Mouse (Mus musculus) kidney, embryonic 14.5 days (tissue): ENCODE data around the gene Erf. TPM values are rescaled to one million over a fixed set of nuclear protein-coding genes. Genes with fewer than 3 reads are reported as not detected.

Experiments
- ATAC-seq: fragments of 200-750 bp; cut with Nextera tagmentation; 2 replicates; pipeline ENCODE4 v1.8.0; 2017; ENCODE audit warnings: moderate number of reproducible peaks, mild to moderate bottlenecking, moderate TSS enrichment, moderate library complexity; ENCODE audit not compliant: low FRiP score, low TSS enrichment
- H3K27ac ChIP-seq: fragments of 300-500 bp; sonication (generic); 2 replicates; pipeline ENCODE4 v1.5.1; 2014; ENCODE audit warnings: low read depth, mild to moderate bottlenecking, low read length, moderate library complexity, mixed read lengths
- H3K27me3 ChIP-seq: fragments of 300-500 bp; sonication (generic); 2 replicates; pipeline ENCODE4 v1.6.1; 2014; ENCODE audit warnings: mild to moderate bottlenecking, low read length; ENCODE audit not compliant: control insufficient read depth, insufficient read depth
- H3K36me3 ChIP-seq: fragments of 300-500 bp; sonication (generic); 2 replicates; pipeline ENCODE4 v1.6.1; 2014; ENCODE audit warnings: low read length, mixed read lengths; ENCODE audit not compliant: control insufficient read depth, insufficient read depth
- H3K4me1 ChIP-seq: fragments of 300-500 bp; sonication (generic); 2 replicates; pipeline ENCODE4 v1.6.1; 2014; ENCODE audit warnings: low read length, mixed read lengths; ENCODE audit not compliant: control insufficient read depth, insufficient read depth
- H3K4me2 ChIP-seq: fragments of 300-500 bp; sonication (generic); replicated peaks from 2 replicates; pipeline ENCODE4 v1.6.1; 2014; ENCODE audit warnings: low read depth, mild to moderate bottlenecking, low read length
- H3K4me3 ChIP-seq: fragments of 300-500 bp; sonication (generic); 2 replicates; pipeline ENCODE4 v1.5.1; 2014; ENCODE audit warnings: mild to moderate bottlenecking, low read length
- H3K9ac ChIP-seq: fragments of 300-500 bp; sonication (generic); 2 replicates; pipeline ENCODE4 v1.6.1; 2014; ENCODE audit warnings: low read depth, mild to moderate bottlenecking, low read length, moderate library complexity
- H3K9me3 ChIP-seq: fragments of 300-500 bp; sonication (generic); 2 replicates; pipeline ENCODE4 v1.6.1; 2016; ENCODE audit warnings: low read length; ENCODE audit not compliant: control insufficient read depth
- WGBS: fragments of 180-500 bp; shearing (Covaris S2); extraction: QIAGEN DNeasy Blood & Tissue Kit; methylation state at CpG from one replicate; pipeline ENCODE4 v1.1.7; 2014; 5-methylcytosine and 5-hydroxymethylcytosine counted together
- polyA plus RNA-seq: library from polyadenylated mRNA; unstranded; fragments of >200 nt; fragmentation: Nextera tagmentation; extraction: Ambion mirVana; gene quantifications from 2 replicates; pipeline ENCODE4 v1.2.1, GENCODE M21; 2014

Erf gene
- polyA plus RNA-seq, 1 experiment from 2014 or later: 28.8 TPM

- no peaks in the 10 kb centered on the region for H3K27me3 ChIP-seq
- peaks cover 38% of the 10 kb centered on the region for H3K4me1 ChIP-seq
- peak overlapping the region; percentile 93 for H3K4me2 ChIP-seq
- no peaks in the 10 kb centered on the region for H3K9me3 ChIP-seq
- WGBS: 89% methylated on average over 4 of the region's 4 CpGs
- no peak overlapping the region; the same call in 1 of the 2 replicates for H3K4me3 ChIP-seq
- H3K27ac ChIP-seq: peak overlapping the region; percentile 98; the same call in 1 of the 2 replicates
- peaks cover 13% of the 10 kb centered on the region for H3K36me3 ChIP-seq
- peak overlapping the region; percentile 77; the same call in 1 of the 2 replicates for H3K9ac ChIP-seq
- ATAC-seq: no peak
Observed at GRCm38 (mm10) chr7:25277405-25277804, 26.8 kb upstream of the Erf start.

- no peak overlapping the region for H3K9ac ChIP-seq
- ATAC-seq: no peak
- no peak overlapping the region for H3K4me2 ChIP-seq
- H3K4me3 ChIP-seq: no peak overlapping the region
- peaks cover 29% of the 10 kb centered on the region for H3K36me3 ChIP-seq
- H3K4me1 ChIP-seq: peaks cover 30% of the 10 kb centered on the region
- 50% methylated on average over 9 of the region's 9 CpGs for WGBS
- no peaks in the 10 kb centered on the region for H3K9me3 ChIP-seq
- no peak overlapping the region for H3K27ac ChIP-seq
- no peaks in the 10 kb centered on the region for H3K27me3 ChIP-seq
Observed at GRCm38 (mm10) chr7:25275555-25276298, 25.2 kb upstream of the Erf start.

GRCm38 (mm10) chr7:25274996-25275395, 24.4 kb upstream of the Erf start:
- no peak overlapping the region for H3K9ac ChIP-seq

GRCm38 (mm10) chr7:25274571-25274970, 24.0 kb upstream of the Erf start:
- Histone ChIP-seq H3K4me2 (no peak overlapping the region), H3K36me3 (peaks cover 29% of the 10 kb centered on the region), H3K27ac (no peak overlapping the region), H3K27me3 (no peaks in the 10 kb centered on the region), H3K9me3 (no peaks in the 10 kb centered on the region), H3K4me3 (no peak overlapping the region), H3K4me1 (peaks cover 30% of the 10 kb centered on the region), H3K9ac (no peak overlapping the region)
- no peak for ATAC-seq
- WGBS: 50% methylated on average over 5 of the region's 5 CpGs

More at GRCm38 (mm10) chr7:25274996-25275395, 24.4 kb upstream of the Erf start:
- ATAC-seq: no peak
- no peaks in the 10 kb centered on the region for H3K9me3 ChIP-seq
- peaks cover 30% of the 10 kb centered on the region for H3K4me1 ChIP-seq
- H3K4me2 ChIP-seq: no peak overlapping the region
- no peaks in the 10 kb centered on the region for H3K27me3 ChIP-seq
- 74% methylated on average over 3 of the region's 3 CpGs for WGBS
- no peak overlapping the region for H3K27ac ChIP-seq
- H3K36me3 ChIP-seq: peaks cover 29% of the 10 kb centered on the region
- H3K4me3 ChIP-seq: no peak overlapping the region

GRCm38 (mm10) chr7:25273259-25274241, 23.0 kb upstream of the Erf start:
- H3K4me2 ChIP-seq: no peak overlapping the region
- peaks cover 29% of the 10 kb centered on the region for H3K36me3 ChIP-seq
- 91% methylated on average over 22 of the region's 22 CpGs for WGBS
- H3K9me3 ChIP-seq: no peaks in the 10 kb centered on the region
- no peak overlapping the region for H3K9ac ChIP-seq
- H3K4me3 ChIP-seq: no peak overlapping the region
- no peak overlapping the region for H3K27ac ChIP-seq
- peaks cover 35% of the 10 kb centered on the region for H3K4me1 ChIP-seq
- H3K27me3 ChIP-seq: no peaks in the 10 kb centered on the region
- no peak for ATAC-seq

GRCm38 (mm10) chr7:25272445-25273258, 22.1 kb upstream of the Erf start:
- Histone ChIP-seq H3K9me3 (no peaks in the 10 kb centered on the region), H3K27me3 (no peaks in the 10 kb centered on the region), H3K9ac (no peak overlapping the region), H3K27ac (no peak overlapping the region), H3K4me2 (no peak overlapping the region), H3K36me3 (peaks cover 29% of the 10 kb centered on the region), H3K4me3 (no peak overlapping the region), H3K4me1 (peaks cover 31% of the 10 kb centered on the region)
- no peak for ATAC-seq
- WGBS: 85% methylated on average over 38 of the region's 38 CpGs

GRCm38 (mm10) chr7:25271651-25272444, 21.3 kb upstream of the Erf start:
- Histone ChIP-seq H3K9me3 (no peaks in the 10 kb centered on the region), H3K36me3 (peaks cover 29% of the 10 kb centered on the region), H3K27me3 (no peaks in the 10 kb centered on the region), H3K4me1 (peaks cover 26% of the 10 kb centered on the region), H3K27ac (no peak overlapping the region), H3K4me2 (no peak overlapping the region), H3K9ac (peak overlapping the region; percentile 2; the same call in 1 of the 2 replicates), H3K4me3 (no peak overlapping the region)
- 88% methylated on average over 30 of the region's 30 CpGs for WGBS
- ATAC-seq: no peak
